Comparison of ENCODE assay signal across 8 mouse cellular contexts in the genomic region with DNA sequence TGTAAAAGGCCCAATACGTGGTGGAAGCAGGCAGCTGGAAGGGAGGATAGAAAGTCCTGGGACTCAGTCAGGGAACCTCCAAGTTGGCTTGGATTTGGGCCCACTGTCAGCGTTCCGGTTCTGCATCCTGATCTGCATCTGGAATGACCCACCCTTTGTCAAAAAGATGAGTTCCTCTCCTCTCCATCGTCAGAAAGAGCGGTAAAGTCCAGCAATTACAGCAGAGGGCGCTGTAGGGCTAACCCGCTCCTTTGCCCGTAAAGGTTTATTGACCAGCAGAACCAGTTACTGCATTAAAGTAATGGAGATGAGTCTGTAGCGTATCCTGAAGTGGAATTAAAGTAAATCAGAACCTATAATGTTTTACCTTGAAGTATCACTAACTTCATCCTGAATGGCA. TPM values are rescaled to one million over a fixed set of nuclear protein-coding genes. Genes with fewer than 3 reads are reported as not detected.
DNase-seq lines count a peak whose midpoint lies in the region; ATAC-seq and TF ChIP-seq lines count a peak whose summit lies in the region.
"Had no signal": no experiment of that assay in that cellular context is flagged by ENCODE, and none has a peak within 500 bp of the region (broad histone marks: within the 10 kb centered on the region; RNA-seq: fewer than 3 reads in every experiment).

No protein-coding gene starts in this region.

- TF ChIP-seq POLR2A in ES-Bruce4 (IDR thresholded peaks at IDR 0.05; ENCODE audit: insufficient read depth, low read length), result no peak

- TF ChIP-seq EP300 in ES-Bruce4 (IDR thresholded peaks at IDR 0.05; ENCODE audit: insufficient read depth, low read depth, low read length), result no peak

- H3K9me3 ChIP-seq in kidney, embryonic 14.5 days (ENCODE audit: control insufficient read depth, low read length), result no peaks in the 10 kb centered on the region
- H3K9me3 ChIP-seq in ES-Bruce4 (replicated peaks; ENCODE audit: control insufficient read depth, insufficient read depth, low read length, poor library complexity, severe bottlenecking), result no peaks in the 10 kb centered on the region
- H3K9me3 ChIP-seq in embryonic facial prominence, embryonic 11.5 days (replicated peaks; ENCODE audit: control insufficient read depth, low read length), result no peaks in the 10 kb centered on the region
- H3K9me3 ChIP-seq: lung, embryonic 15.5 days had no signal

- TF ChIP-seq CTCF in ES-Bruce4 (IDR thresholded peaks at IDR 0.05; ENCODE audit: low read depth, low read length), result peak; percentile 65
- TF ChIP-seq CTCF in left cerebral cortex, adult 2 months (IDR thresholded peaks at IDR 0.05), result peak; percentile 73

- peak; percentile 22 to 56 for DNase-seq in kidney, adult 8-10 months
- peak; percentile 74 for DNase-seq in adrenal gland, postnatal 10 days
- peak; percentile 68 for DNase-seq in embryonic facial prominence, embryonic 11.5 days (ENCODE audit: low spot score)
- DNase-seq in left cerebral cortex, adult 2 months (ENCODE audit: extremely low spot score in 1 of 2, low spot score in 2 of 2), result peak in 1 of 2 experiments; percentile 46
- DNase-seq in retina, embryonic 14.5 days (ENCODE audit: low spot score), result peak; percentile 83

- ATAC-seq in kidney, embryonic 14.5 days (ENCODE audit: low FRiP score, low TSS enrichment), result no peak; the same call in 1 of the 2 replicates
- ATAC-seq in embryonic facial prominence, embryonic 11.5 days (replicated peaks; ENCODE audit: insufficient number of reproducible peaks, low FRiP score, low TSS enrichment, low read depth), result no peak

- H3K9ac ChIP-seq in kidney, embryonic 14.5 days (ENCODE audit: low read depth, low read length), result no peak overlapping the region
- H3K9ac ChIP-seq in ES-Bruce4 (ENCODE audit: low read depth, poor library complexity, severe bottlenecking), result no peak overlapping the region
- no peak overlapping the region for H3K9ac ChIP-seq in embryonic facial prominence, embryonic 11.5 days (replicated peaks; ENCODE audit: low read length)
- H3K9ac ChIP-seq: lung, embryonic 15.5 days had no signal

- no peaks in the 10 kb centered on the region for H3K4me1 ChIP-seq in kidney, embryonic 14.5 days (ENCODE audit: control insufficient read depth, insufficient read depth, low read length)
- H3K4me1 ChIP-seq in ES-Bruce4 (ENCODE audit: control insufficient read depth, insufficient read depth, low read length), result no peaks in the 10 kb centered on the region
- H3K4me1 ChIP-seq in embryonic facial prominence, embryonic 11.5 days (ENCODE audit: control insufficient read depth, insufficient read depth, low read length), result no peaks in the 10 kb centered on the region
- H3K4me1 ChIP-seq: lung, embryonic 15.5 days had no signal

- H3K36me3 ChIP-seq in kidney, embryonic 14.5 days (ENCODE audit: control insufficient read depth, insufficient read depth, low read length), result no peaks in the 10 kb centered on the region
- no peaks in the 10 kb centered on the region for H3K36me3 ChIP-seq in ES-Bruce4 (ENCODE audit: control insufficient read depth, insufficient read depth, low read length, poor library complexity, severe bottlenecking)
- no peaks in the 10 kb centered on the region for H3K36me3 ChIP-seq in embryonic facial prominence, embryonic 11.5 days (replicated peaks; ENCODE audit: control insufficient read depth, insufficient read depth, low read depth, low read length)
- H3K36me3 ChIP-seq: lung, embryonic 15.5 days had no signal

- H3K27ac ChIP-seq in kidney, embryonic 14.5 days (ENCODE audit: low read depth, low read length), result no peak overlapping the region
- H3K27ac ChIP-seq in ES-Bruce4 (ENCODE audit: insufficient read depth, low read length), result no peak overlapping the region
- H3K27ac ChIP-seq in embryonic facial prominence, embryonic 11.5 days (replicated peaks; ENCODE audit: low read depth, low read length), result no peak overlapping the region
- no peak overlapping the region for H3K27ac ChIP-seq in left cerebral cortex, adult 2 months
- H3K27ac ChIP-seq: lung, embryonic 15.5 days had no signal

- intact Hi-C loops in left cerebral cortex, adult 2 months (cut with DNase I), result loop anchor here (10.0 kb wide), 1 partner anchor 744 kb away; no protein-coding TSS in a partner anchor

- 12% methylated on average over 9 of the region's 9 CpGs for WGBS in kidney, embryonic 14.5 days
- WGBS in embryonic facial prominence, embryonic 11.5 days, result 14% methylated on average over 9 of the region's 9 CpGs

- H3K4me2 ChIP-seq in kidney, embryonic 14.5 days (replicated peaks; ENCODE audit: low read depth, low read length), result no peak overlapping the region
- H3K4me2 ChIP-seq in embryonic facial prominence, embryonic 11.5 days (ENCODE audit: low read depth, low read length), result no peak overlapping the region
- H3K4me2 ChIP-seq: lung, embryonic 15.5 days had no signal

- H3K27me3 ChIP-seq in kidney, embryonic 14.5 days (ENCODE audit: control insufficient read depth, insufficient read depth, low read length), result 0 out of 2 replicates have a peak, but pooled peaks cover 2% of the 10 kb centered on the region
- no peaks in the 10 kb centered on the region; the same call in 1 of the 2 replicates for H3K27me3 ChIP-seq in ES-Bruce4 (ENCODE audit: control insufficient read depth, insufficient read depth, low read length, poor library complexity, severe bottlenecking)
- H3K27me3 ChIP-seq in embryonic facial prominence, embryonic 11.5 days (ENCODE audit: control insufficient read depth, insufficient read depth, low read length), result no peaks in the 10 kb centered on the region

- H3K4me3 ChIP-seq in kidney, embryonic 14.5 days (ENCODE audit: low read length), result no peak overlapping the region
- no peak overlapping the region for H3K4me3 ChIP-seq in ES-Bruce4 (ENCODE audit: low read depth, low read length)
- no peak overlapping the region for H3K4me3 ChIP-seq in embryonic facial prominence, embryonic 11.5 days (ENCODE audit: low read depth, low read length)
- no peak overlapping the region for H3K4me3 ChIP-seq in left cerebral cortex, adult 2 months
- H3K4me3 ChIP-seq: lung, embryonic 15.5 days had no signal

RNA-seq across cellular contexts. Expression of a gene that starts 7.5 kb away (rescaled TPM):
- polyA plus RNA-seq in kidney, embryonic 14.5 days (2014; fragmentation: Nextera tagmentation; extraction: Ambion mirVana), result 1,562 and 1,907 TPM in 2 replicates
- 4,703 and 5,189 TPM in 2 replicates for polyA plus RNA-seq in ES-Bruce4 (2011; ENCODE audit: insufficient read depth, insufficient read length, low read depth, missing spikeins)
- 100 to 1,000 TPM; 311 to 336 TPM for total RNA-seq in adrenal gland, postnatal 10 days (2021)
- polyA plus RNA-seq in embryonic facial prominence, embryonic 11.5 days (2014; fragmentation: Nextera tagmentation; extraction: Ambion mirVana), result 1,326 and 1,437 TPM in 2 replicates
- 100 to 1,000 TPM; 146 to 152 TPM for total RNA-seq in left cerebral cortex, adult 2 months (2021)

RNA-seq across cellular contexts. Expression of a gene that starts 23.3 kb away (rescaled TPM):
- polyA plus RNA-seq in kidney, embryonic 14.5 days (2014; fragmentation: Nextera tagmentation; extraction: Ambion mirVana), result 3.0 and 4.0 TPM in 2 replicates
- polyA plus RNA-seq in ES-Bruce4 (2011; ENCODE audit: insufficient read depth, insufficient read length, low read depth, missing spikeins), result 0.82 and 1.4 TPM in 2 replicates
- total RNA-seq in adrenal gland, postnatal 10 days (2021), result 1 to 10 TPM; 3.0 to 3.6 TPM
- polyA plus RNA-seq in embryonic facial prominence, embryonic 11.5 days (2014; fragmentation: Nextera tagmentation; extraction: Ambion mirVana), result 4.0 and 5.1 TPM in 2 replicates
- total RNA-seq in left cerebral cortex, adult 2 months (2021), result 1 to 10 TPM; 1.9 to 2.6 TPM

RNA-seq across cellular contexts. Expression of a gene that starts 32.9 kb away (rescaled TPM):
- 0.13 TPM in 1 of 2 replicates, not detected in the other for polyA plus RNA-seq in kidney, embryonic 14.5 days (2014; fragmentation: Nextera tagmentation; extraction: Ambion mirVana)
- polyA plus RNA-seq in ES-Bruce4 (2011; ENCODE audit: insufficient read depth, insufficient read length, low read depth, missing spikeins), result 0.58 TPM in 1 of 2 replicates, not detected in the other
- under 1 TPM in 1 of 2 experiments, not detected in 1; 0.24 TPM for total RNA-seq in adrenal gland, postnatal 10 days (2021)
- 6.0 and 7.4 TPM in 2 replicates for polyA plus RNA-seq in embryonic facial prominence, embryonic 11.5 days (2014; fragmentation: Nextera tagmentation; extraction: Ambion mirVana)
- not detected for total RNA-seq in left cerebral cortex, adult 2 months (2021)
